Mouse (Mus musculus) spleen, adult 2 months (tissue): ENCODE data around the gene Dlk1. TPM values are rescaled to one million over a fixed set of nuclear protein-coding genes. Genes with fewer than 3 reads are reported as not detected.

ENCODE experiments used
- DNase-seq, 2 experiments: peaks; one replicate each; pipeline versions ENCODE4 v3.0.0 to v3.0.0-alpha.2; 2012 to 2021; ENCODE audit warnings: low spot score in 2 of 2, low read depth in 1 of 2
- H3K27ac ChIP-seq: fragments of 200-500 bp; 2 replicates; pipeline ENCODE4 v1.5.1; 2012; ENCODE audit warnings: low read length, inconsistent platforms; ENCODE audit not compliant: insufficient read depth
- H3K27me3 ChIP-seq: fragments of 200-500 bp; 2 replicates; pipeline ENCODE4 v1.6.1; 2012; ENCODE audit warnings: mild to moderate bottlenecking, moderate library complexity, low read length, inconsistent platforms; ENCODE audit not compliant: control insufficient read depth, insufficient read depth
- H3K36me3 ChIP-seq: fragments of 200-500 bp; 2 replicates; pipeline ENCODE4 v1.6.1; 2012; ENCODE audit warnings: mild to moderate bottlenecking, low read length, inconsistent platforms; ENCODE audit not compliant: control insufficient read depth, insufficient read depth
- H3K4me1 ChIP-seq: fragments of 200-500 bp; 2 replicates; pipeline ENCODE4 v1.6.1; 2011; ENCODE audit warnings: inconsistent platforms; ENCODE audit not compliant: control insufficient read depth, insufficient read depth, insufficient read length
- H3K4me3 ChIP-seq: fragments of 200-500 bp; 2 replicates; pipeline ENCODE4 v1.5.1; 2011; ENCODE audit warnings: mild to moderate bottlenecking, inconsistent platforms; ENCODE audit not compliant: insufficient read depth, insufficient read length; ENCODE audit errors: extremely low read depth
- CTCF ChIP-seq: fragments of 200-500 bp; IDR thresholded peaks from 2 replicates; pipeline ENCODE4 v1.5.1; 2011; ENCODE audit warnings: mild to moderate bottlenecking, inconsistent platforms; ENCODE audit not compliant: insufficient read depth, insufficient read length, insufficient replicate concordance; ENCODE audit errors: extremely low read depth
- POLR2A ChIP-seq: fragments of 200-500 bp; IDR thresholded peaks from 2 replicates; pipeline ENCODE4 v1.6.1; 2011; ENCODE audit warnings: low read depth, low read length, inconsistent platforms
- WGBS: fragments of 180-500 bp; shearing (Covaris S2); methylation state at CpG from one replicate; pipeline ENCODE4 v1.1.7; 2018; 5-methylcytosine and 5-hydroxymethylcytosine counted together
- polyA plus RNA-seq: library from polyadenylated mRNA; depleted of rRNA; stranded (reverse); fragments of >200 nt; gene quantifications from 2 replicates; pipeline ENCODE4 v1.2.3, GENCODE M21; 2012

Dlk1 gene
- polyA plus RNA-seq, 1 experiment, result 0.29 TPM

DNA sequence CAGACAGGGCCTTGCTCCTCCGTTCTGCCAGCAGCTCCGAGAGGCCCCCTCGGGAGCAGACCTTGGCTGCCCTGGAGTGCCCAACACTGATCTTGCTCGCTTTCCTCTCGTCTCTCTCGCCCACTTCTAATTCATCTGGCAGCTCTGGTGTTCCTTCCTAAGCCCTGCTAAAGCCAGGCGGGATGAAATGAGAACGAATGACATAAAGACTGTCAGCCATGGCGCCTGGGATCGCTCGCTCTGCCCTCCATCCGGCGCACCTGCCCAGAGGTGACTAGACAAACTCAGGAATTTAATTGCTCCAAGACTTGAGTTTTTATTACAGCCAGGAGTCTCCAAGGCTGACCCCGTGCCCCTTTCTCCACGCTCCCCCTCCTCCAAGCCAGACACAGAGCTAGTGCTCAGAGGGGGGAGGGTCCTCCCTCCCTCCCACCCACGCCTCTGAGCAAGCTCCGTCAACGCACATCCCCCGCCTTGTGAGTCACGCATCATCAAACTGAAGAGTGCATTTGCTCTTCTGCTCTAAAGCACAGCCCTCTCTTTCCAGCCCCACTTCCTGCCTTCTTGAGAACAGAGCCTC, 27.8 kb upstream of the Dlk1 start:
- 67% methylated on average over 20 of the region's 20 CpGs for WGBS

DNA sequence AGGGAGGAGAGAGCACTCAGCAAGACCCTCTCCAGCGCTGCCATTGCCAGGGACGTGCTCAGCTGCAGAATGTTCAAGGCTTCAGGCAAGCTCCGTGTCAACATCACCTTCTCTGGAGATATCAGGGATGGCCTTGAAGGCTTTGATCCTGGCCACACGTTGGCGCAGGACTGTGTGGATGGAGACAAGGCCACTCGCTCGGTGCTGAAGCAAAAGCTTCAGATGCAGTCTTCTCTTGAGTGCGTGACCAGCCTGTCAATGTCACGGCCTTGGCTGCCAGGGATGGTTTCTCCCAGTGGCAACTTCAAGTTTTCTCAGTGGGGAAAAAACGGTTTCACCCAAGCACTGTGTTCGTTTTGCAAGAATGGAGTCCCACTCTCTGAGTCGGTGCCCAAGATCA, 26.6 kb upstream of the Dlk1 start:
- Histone ChIP-seq H3K4me3 (no peak overlapping the region), H3K27ac (no peak overlapping the region), H3K4me1 (no peaks in the 10 kb centered on the region), H3K27me3 (no peaks in the 10 kb centered on the region), H3K36me3 (no peaks in the 10 kb centered on the region)
- WGBS, result 85% methylated on average over 12 of the region's 12 CpGs
- TF ChIP-seq POLR2A (no peak), CTCF (no peak)
- DNase-seq, result no peak

More for the DNA sequence above, 27.8 kb upstream of the Dlk1 start:
- H3K36me3 ChIP-seq, result no peaks in the 10 kb centered on the region
- no peaks in the 10 kb centered on the region for H3K27me3 ChIP-seq
- H3K4me1 ChIP-seq, result no peaks in the 10 kb centered on the region
- no peak overlapping the region for H3K4me3 ChIP-seq
- TF ChIP-seq POLR2A (no peak), CTCF (no peak)
- no peak for DNase-seq
- no peak overlapping the region for H3K27ac ChIP-seq

DNA sequence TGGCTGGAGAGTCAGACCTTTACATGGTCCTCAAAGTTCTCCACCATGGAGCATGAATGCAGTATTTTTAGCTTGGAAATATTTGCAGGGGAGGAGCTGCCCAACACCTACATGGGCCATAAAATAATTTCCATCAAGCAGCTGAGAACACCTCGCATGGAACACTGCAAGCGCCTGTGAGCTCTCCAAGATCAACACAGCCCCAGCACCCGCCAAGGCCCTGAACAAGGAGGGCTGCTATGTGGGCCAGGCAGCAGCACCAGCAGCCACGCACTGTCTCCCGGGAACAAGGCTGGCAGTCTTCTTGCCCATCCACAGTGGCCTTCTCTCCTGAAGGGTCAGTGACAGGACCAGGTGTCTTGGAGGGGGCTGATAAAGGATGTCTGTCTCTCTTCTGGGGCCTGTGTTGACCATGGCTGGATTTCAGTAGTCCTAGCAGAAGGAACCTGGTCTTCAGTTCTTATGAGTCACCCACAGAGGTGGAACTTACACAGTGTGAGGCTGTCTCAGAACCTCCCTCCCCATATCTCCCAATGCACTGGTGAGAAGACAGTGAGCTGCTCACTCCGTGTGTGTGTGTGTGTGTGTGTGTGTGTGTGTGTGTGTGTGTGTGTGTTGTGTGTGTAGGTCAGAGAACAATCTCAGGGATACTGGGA, 20.0 kb upstream of the Dlk1 start:
- H3K27ac ChIP-seq, result no peak overlapping the region
- no peak for TF ChIP-seq CTCF
- no peak for TF ChIP-seq POLR2A
- DNase-seq, result no peak
- H3K27me3 ChIP-seq, result no peaks in the 10 kb centered on the region
- no peaks in the 10 kb centered on the region for H3K4me1 ChIP-seq
- no peak overlapping the region for H3K4me3 ChIP-seq
- H3K36me3 ChIP-seq, result no peaks in the 10 kb centered on the region
- WGBS, result 84% methylated on average over 6 of the region's 6 CpGs

DNA sequence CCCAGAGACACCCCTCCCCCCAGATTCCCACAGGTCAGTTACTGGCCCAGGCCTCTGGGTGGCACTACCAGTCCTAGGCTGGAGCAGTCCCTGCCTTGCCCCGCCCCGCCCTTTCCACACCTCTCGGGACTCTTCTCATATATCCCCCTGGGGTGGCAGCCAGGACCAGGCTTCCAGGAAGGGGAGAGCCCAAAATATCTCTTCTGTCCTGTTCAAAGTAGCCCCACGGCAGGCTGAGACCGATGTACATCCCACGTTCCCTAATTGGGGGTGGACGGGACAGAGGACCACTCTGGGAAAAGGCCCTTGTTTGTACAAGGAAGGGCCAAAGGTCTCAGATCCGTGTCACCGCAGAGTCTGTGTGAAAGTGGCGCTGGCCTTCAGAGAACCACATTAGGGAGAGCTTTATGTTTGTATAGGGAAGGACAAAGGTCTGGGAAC, 16.2 kb upstream of the Dlk1 start:
- DNase-seq, result no peak
- no peaks in the 10 kb centered on the region for H3K27me3 ChIP-seq
- no peaks in the 10 kb centered on the region for H3K36me3 ChIP-seq
- TF ChIP-seq CTCF (no peak), POLR2A (no peak)
- no peak overlapping the region for H3K4me3 ChIP-seq
- peaks cover 8% of the 10 kb centered on the region; the same call in 1 of the 2 replicates for H3K4me1 ChIP-seq
- 26% methylated on average over 10 of the region's 10 CpGs for WGBS
- H3K27ac ChIP-seq, result no peak overlapping the region

DNA sequence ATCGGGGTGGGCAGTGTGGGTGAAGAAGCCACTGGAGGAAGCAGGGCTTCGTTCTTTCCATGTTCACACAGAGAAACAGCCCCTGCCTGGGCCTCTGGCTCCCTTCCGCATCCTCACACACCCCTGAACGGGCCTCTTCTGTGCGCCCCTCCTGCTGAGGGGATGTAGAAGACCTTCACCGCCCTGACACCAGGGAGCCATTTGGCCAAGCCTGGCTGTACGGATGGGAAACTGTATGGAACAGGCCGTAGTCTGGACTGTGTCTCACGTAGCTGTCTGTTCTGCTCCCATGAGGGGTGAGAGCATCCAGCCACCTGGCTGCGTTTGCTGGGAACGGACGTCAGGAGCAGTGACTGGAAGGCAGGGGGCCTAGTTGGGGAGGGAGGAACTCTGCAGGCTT, 15.8 kb upstream of the Dlk1 start:
- Histone ChIP-seq H3K36me3 (no peaks in the 10 kb centered on the region), H3K27me3 (no peaks in the 10 kb centered on the region), H3K27ac (no peak overlapping the region), H3K4me1 (peaks cover 8% of the 10 kb centered on the region; the same call in 1 of the 2 replicates), H3K4me3 (no peak overlapping the region)
- TF ChIP-seq CTCF (no peak), POLR2A (no peak)
- WGBS, result 44% methylated on average over 12 of the region's 12 CpGs
- DNase-seq, result no peak

DNA sequence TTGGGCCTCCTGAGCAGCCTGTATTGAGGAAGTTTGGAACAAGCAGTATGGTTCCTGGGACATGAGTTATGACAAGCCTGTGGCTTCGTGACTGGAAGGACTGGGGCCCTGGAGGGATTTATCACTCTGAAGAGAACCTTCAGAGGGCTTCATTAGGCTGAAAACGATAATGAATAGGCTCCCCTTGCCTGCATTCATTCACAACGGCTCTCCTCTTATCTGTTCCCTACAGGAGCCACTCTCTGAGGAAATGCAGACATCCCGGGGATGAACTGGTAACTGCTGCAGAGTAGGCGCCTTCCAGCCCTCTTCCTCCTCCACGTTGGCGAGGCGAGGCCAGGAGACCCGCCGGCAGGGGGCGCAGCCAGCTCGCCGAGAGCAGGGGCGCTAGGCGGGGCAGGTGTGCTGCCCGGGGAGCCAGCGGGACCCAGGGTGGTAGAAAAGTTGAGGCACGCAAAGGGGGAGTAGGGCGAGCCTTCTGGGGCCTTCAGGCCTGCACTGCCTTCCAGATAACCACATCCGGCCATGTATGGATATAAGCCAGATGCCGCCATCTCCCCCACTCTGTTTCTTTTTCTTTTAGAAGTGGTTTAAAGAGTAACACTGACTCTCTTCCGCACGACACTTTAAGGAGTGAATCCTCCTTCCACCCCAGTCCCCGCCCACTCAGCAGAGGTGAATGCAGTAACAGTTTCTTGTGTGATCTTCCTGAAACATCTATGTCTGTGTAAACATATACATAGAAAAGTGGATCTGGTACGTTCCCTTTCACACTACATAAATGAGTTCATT, 14.9 kb upstream of the Dlk1 start:
- H3K27me3 ChIP-seq, result no peaks in the 10 kb centered on the region
- H3K4me3 ChIP-seq, result peak overlapping the region; percentile 40
- H3K4me1 ChIP-seq, result peaks cover 8% of the 10 kb centered on the region; the same call in 1 of the 2 replicates
- 4% methylated on average over 23 of the region's 25 CpGs for WGBS
- peak; percentile 50 to 84 for DNase-seq
- H3K27ac ChIP-seq, result no peak overlapping the region
- TF ChIP-seq CTCF (peak; percentile 97), POLR2A (no peak)
- no peaks in the 10 kb centered on the region for H3K36me3 ChIP-seq
